Mouse (Mus musculus) brain, embryonic 14.5 days (tissue): ENCODE measurements around the gene Fance.

ENCODE experiments used
- CTCF ChIP-seq: fragments of 200-500 bp; IDR thresholded peaks from 2 replicates; pipeline ENCODE4 v1.5.1; 2012; ENCODE audit warnings: inconsistent platforms, mild to moderate bottlenecking, moderate library complexity, borderline replicate concordance; ENCODE audit not compliant: insufficient read depth, insufficient read length; ENCODE audit errors: extremely low read depth
- POLR2A ChIP-seq: fragments of 200-500 bp; IDR thresholded peaks from 2 replicates; pipeline ENCODE4 v1.6.1; 2012; ENCODE audit warnings: mild to moderate bottlenecking, inconsistent platforms, borderline replicate concordance; ENCODE audit not compliant: poor library complexity, insufficient read depth, insufficient read length, severe bottlenecking; ENCODE audit errors: extremely low read depth

DNA sequence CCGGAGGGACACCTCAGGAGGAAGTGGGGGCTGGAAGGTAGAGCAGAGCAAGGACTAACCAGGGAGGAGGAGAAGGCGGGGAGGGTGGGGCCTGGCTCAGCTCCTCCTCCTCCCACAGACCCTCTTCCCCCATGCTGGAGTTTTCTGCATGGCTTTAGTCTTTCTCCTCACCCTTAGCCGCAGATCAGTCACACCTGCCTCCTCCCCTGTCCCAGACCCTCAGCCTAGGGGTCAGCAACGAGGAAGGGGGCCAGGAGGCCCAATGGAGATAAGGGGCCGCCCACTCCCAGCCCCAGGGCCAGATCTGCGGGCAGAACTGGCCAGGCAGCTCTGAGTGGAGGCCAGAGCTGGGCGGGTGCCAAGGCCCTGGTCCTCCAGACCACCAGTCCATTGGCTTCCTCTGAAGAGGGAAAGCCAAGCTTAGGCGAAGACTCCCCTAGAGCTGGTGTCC is 32.0 kb downstream of the Fance start:
- TF ChIP-seq CTCF (no peak), POLR2A (no peak)
